Mouse (Mus musculus) adrenal gland, adult 8-10 months (tissue): ENCODE measurements around the gene B3gntl1. TPM values are rescaled to one million over a fixed set of nuclear protein-coding genes. Genes with fewer than 3 reads are reported as not detected.

ENCODE experiments used
- DNase-seq: peaks from one replicate; pipeline ENCODE4 v3.0.0; 2022
- total RNA-seq, 4 experiments: library from RNA; stranded (reverse); gene quantifications; 2 replicates each; pipeline ENCODE4 v1.2.4; 2022

Gene B3gntl1
- total RNA-seq, result 10 to 100 TPM; 11.4 to 16.4 (median 14.5) TPM

GRCm38 (mm10) chr11:121672990-121673572 lies at the start of gene B3gntl1:
Gene B3gntl1, minus strand, starts transcription at chr11:121673153.
- peak; percentile 99 for DNase-seq

GRCm38 (mm10) chr11:121722434-121722833 lies 49.5 kb upstream of the B3gntl1 start:
- DNase-seq, result no peak

DNA sequence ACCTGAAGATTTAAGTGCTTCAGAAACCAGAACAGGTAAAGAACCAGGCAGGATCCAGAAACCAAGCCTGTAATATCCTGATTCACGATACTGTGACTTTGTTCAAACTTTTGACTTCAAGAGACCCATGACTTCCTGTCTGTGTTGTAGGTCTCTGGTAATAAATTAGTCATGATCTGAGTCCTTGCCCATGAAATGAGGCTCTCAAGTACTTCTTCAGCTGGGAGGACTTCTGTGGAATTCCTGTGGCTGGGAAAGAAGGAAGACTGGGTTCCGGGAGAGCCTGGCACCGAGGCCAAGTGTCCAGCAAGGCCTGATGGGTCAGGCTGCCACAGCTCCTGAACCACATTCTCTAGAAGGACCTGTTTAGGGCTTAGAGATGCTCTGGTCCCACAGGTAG lies 47.8 kb upstream of the B3gntl1 start:
- no peak for DNase-seq

GRCm38 (mm10) chr11:121717724-121718123 lies 44.8 kb upstream of the B3gntl1 start:
- DNase-seq, result no peak

DNA sequence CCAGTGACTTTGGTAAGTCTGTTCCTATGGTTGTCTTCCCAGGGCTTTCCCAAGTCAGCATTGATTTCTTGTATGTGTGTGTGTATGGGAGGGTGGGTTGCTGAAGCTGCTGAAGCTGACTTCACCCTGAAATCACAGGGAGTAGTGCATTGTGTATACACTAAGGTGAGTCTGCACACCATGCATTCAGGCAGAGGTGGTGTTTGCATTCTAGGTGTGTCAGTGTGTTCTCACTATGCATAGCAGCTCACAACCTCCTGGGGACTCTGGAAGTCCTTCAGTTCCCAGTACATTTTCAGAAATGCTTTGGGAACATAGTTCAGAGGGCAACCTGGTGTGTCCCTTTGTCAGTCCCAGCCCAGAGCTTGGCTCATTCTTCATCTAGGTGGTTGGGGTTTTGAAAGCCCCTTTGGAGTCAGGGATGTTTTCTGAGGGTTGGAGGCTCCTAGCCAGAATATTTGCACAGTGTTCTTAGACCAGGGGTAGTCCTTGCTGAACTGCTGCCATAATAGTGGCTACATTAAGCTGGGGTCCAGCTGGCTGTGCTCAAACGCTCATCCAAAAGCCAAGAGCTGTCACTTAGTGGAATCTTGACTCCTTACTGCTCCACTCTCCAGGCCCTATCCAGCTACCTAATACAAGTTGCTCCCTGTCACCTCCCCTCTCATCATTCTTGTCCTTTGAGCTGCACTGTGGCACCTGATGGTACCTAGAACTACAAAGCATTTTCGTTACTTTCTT lies 42.0 kb upstream of the B3gntl1 start:
- DNase-seq, result no peak

- no peak for DNase-seq
Observed at GRCm38 (mm10) chr11:121713569-121713968, 40.6 kb upstream of the B3gntl1 start.

DNA sequence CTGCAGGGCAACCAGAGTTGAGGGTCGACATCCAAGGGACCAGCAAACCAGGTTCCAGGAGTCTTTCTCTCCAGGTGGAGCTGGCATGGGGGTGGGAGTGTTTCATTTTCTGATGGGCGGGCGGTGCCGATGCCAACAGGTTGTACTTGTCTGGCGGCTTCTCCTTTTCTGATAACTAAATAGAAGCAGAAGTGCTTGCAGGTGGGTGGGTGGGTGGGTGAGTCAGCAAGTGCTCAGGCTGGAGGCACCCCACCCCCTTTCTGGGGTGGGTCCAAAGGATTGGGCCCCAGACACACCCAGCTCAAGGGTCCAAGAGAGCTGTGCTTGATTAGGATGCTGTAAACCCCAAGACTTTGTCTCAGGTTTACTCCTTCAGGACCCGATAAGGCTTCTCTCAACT lies 40.0 kb upstream of the B3gntl1 start:
- no peak for DNase-seq

- no peak for DNase-seq
Observed at GRCm38 (mm10) chr11:121710245-121710644, 37.3 kb upstream of the B3gntl1 start.

- DNase-seq, result no peak
Observed at GRCm38 (mm10) chr11:121709278-121709677, 36.3 kb upstream of the B3gntl1 start.

- no peak for DNase-seq
Observed at GRCm38 (mm10) chr11:121706521-121707005, 33.6 kb upstream of the B3gntl1 start.

DNA sequence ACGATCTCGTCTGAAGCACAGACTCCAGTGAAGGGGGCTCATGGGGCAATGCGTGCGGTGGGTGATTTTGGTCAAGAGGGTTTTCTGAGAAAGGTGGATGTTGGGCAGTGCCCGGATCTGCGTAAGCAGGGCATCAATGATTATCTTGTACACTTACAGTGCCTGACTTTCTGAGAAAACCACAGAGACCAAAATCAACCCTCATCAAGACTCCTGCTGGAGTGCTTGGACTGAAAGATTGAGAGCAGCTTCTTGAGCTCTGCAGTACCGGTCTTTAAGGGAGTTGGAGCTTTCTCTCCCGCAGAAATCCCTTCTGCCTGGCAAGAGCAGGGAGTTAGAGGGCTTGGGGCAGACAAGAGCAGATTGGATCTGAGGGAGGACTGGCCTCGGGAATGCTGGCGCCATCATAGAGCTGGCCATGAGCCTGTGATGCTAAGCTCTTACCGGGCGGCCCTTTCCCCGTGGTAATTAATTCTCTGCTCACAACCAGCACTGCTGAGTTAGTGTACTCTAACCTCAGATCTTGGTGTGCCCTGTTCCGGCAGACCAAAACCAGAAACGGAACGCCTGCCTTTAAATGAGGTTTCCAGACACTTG lies 30.8 kb upstream of the B3gntl1 start:
- DNase-seq, result no peak

GRCm38 (mm10) chr11:121702895-121703618 lies 30.1 kb upstream of the B3gntl1 start:
- peak; percentile 44 for DNase-seq

DNA sequence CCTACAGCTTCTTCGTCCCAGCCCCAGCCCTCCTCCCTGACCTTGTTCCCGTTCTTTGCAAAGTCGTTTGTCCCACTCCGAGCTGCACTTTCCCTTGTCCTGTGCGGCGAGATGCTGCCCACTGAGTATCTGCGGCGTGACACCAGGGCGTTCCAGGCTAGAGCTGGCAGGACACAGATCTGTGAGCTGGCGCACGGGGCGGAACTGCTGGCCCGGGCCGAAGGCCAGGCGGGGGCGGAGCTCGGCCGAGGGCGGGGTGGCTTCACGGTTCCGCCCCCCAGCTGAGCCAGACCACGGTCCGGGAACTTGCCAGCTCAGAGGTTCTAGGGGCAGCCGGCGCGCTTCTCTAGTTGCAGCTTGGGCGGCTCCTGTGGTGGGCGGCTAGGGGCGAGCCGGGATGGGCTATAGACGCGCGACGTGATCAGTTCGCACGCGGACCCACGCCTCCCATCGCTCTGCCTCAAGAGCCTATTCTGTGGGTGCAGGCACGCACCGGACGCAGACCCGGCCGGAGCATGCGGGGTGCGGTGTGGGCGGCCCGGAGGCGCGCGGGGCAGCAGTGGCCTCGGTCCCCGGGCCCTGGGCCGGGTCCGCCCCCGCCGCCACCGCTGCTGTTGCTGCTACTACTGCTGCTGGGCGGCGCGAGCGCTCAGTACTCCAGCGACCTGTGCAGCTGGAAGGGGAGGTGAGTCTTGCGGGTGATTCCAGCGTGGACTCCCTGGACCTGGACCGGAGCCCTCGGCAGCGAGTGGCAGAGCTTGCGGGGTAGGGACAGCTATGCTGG lies 29.4 kb upstream of the B3gntl1 start:
- DNase-seq, result peak; percentile 94

DNA sequence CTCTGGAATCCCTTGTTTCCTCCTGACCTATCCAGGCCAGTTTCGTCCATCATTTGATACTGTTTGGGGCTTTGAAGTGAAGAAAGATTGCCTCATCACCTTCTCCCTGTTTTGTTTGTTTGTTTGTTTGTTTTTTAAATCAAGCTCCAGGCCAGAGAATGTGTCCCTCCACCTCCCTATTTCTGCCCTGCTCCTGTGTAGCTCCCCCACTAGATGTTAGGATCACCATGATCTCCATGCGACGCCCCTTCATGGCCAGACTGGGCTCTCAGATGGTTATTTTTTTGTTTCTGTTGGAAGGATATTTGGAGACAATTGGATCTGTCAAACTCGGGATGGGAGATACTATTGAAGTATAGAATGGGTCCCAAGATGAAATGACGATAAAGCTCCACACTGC lies 28.3 kb upstream of the B3gntl1 start, which contains the start of gene Metrnl:
TSS of gene Metrnl (plus strand) at position 301 of the 400 bp plus-strand sequence.
- DNase-seq, result no peak

DNA sequence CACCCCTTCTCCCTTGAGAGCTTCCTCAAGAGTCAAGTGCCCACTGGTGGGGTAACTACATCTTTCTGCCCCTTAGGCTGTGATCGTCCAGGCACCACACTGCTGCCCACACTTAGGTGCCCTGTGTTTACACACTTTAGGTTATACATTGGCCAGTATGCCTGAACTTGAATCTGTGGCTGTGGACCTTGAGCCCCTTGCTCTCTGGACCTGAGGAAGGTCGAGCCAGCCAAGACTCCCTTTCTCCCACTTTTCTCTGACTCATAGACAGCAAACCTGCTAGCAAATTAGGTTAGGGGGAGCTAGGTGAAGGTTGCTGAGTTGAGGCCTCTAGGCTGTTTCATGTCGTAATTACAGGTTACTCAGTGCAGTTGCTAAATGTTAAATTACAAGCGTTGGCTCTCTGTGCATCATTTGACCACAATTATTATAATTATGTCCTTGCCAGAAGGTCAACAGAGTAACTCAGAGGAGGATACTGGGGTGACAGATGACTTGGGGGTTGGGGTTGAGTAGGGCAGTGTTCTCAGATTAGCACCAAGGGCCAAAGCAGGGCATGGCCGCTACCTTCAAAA lies 25.5 kb upstream of the B3gntl1 start:
- peak; percentile 63 for DNase-seq

GRCm38 (mm10) chr11:121697271-121697670 lies 24.3 kb upstream of the B3gntl1 start:
- DNase-seq, result no peak

DNA sequence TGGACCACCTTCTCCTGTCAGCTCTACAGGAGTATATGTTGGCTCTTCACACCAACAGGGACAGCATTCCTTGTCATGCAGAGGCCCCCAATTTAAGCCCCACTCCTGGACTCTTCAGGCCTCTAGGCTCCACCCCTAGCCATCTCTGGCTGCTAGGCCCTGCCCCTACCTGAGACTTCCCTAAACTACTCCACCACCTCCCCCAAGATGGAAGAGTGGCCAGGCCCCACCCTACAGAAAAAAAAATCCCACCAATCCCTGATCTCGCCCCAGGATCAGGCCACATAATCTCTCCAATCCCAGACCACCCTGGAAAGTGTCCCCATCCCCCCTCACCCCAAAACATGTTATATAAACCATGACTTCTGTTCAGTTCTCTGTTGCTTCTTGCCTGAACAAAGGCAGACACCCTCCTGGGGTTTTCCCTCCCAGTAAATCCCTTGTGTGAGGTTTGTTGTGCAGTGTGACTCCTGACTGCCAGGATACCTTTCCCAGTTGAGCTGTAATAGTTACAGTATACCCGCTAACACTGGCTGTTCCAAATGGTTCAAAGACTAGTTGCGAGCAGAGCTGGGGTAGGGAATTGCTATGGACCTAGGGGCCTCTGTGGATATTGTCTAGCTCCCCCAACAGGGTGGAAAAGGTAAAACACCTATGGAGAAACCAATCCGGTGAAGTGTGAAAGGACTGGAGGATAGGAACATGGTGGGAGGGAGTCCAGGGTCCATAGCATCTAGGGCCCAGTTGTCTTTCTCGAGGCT lies 22.5 kb upstream of the B3gntl1 start:
- DNase-seq, result no peak

DNA sequence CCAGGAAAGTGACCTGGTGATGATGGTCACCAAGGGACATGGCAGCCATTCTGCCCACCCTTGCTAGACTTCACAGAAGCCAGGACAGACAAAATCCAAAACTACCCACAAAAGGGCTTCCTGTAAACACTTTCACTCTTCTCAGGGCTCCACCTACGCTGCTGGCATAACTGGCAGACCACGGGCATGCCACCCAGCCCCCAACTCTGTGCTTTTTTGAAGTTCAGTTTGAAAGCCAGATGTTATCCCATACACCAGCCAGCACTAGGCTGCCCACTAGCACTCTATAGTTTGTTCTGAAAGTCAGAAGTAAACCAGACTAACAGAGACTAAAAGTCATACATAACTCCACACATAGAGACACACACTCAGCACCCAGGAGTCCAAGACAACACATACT lies 15.1 kb upstream of the B3gntl1 start:
- DNase-seq, result no peak

GRCm38 (mm10) chr11:121686674-121687073 lies 13.7 kb upstream of the B3gntl1 start:
- no peak for DNase-seq

DNA sequence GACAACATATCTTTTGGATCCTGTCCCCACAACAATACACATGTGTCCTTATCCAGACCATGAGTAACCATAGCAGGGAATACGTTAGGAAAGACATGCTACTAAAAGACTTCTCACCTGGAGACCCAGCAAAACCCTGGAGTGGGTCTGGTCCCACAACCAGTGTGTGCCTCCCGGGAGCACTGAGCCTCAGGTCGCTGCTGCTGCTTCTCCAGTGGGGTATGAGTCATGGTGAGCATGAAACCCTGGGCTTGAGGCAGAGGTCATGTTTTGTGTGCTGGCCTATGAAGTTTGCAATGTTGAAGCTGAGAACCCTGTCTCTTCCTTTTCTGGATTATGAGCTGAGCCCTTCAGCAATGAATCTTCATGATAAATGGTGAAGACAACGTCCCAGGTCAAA lies 13.1 kb upstream of the B3gntl1 start:
- DNase-seq, result no peak

GRCm38 (mm10) chr11:121685491-121686001 lies 12.6 kb upstream of the B3gntl1 start:
- DNase-seq, result peak; percentile 40
